Mouse (Mus musculus): Measurements from ENCODE around the gene Tob2.

DNA sequence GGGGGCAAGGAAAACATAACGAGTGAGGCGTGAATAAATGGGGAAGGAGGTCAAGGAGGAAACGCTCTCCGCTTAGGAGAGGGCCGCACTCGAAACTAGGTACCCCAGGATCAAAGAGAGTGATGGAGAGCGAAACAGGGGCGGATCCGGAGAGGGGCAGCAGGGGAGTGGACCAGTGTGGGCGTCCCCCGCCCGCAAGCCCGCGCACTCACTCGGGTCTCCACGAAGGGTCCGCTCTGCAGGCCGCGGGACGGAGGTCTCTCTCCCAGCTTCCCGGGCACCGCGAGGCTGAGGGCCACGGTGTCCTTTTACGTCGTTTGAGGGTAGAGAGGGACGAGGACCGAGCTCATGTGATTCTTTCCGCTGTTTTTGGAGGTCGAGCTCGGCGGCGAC is 876 bp downstream of the Tob2 start:
- no peak for TF ChIP-seq POLR2A (IDR thresholded peaks at IDR 0.05; ENCODE audit: borderline replicate concordance, extremely low read depth, low read depth, low read length)
- no peak for TF ChIP-seq CTCF (IDR thresholded peaks at IDR 0.05; ENCODE audit: insufficient read depth, low read length)
